Mouse (Mus musculus): ENCODE results near the gene Rdx. TPM values are rescaled to one million over a fixed set of nuclear protein-coding genes. Genes with fewer than 3 reads are reported as not detected.

Rdx gene
- total RNA-seq, 2 experiments from 2014 or later: 43.8 to 46.0 TPM

DNA sequence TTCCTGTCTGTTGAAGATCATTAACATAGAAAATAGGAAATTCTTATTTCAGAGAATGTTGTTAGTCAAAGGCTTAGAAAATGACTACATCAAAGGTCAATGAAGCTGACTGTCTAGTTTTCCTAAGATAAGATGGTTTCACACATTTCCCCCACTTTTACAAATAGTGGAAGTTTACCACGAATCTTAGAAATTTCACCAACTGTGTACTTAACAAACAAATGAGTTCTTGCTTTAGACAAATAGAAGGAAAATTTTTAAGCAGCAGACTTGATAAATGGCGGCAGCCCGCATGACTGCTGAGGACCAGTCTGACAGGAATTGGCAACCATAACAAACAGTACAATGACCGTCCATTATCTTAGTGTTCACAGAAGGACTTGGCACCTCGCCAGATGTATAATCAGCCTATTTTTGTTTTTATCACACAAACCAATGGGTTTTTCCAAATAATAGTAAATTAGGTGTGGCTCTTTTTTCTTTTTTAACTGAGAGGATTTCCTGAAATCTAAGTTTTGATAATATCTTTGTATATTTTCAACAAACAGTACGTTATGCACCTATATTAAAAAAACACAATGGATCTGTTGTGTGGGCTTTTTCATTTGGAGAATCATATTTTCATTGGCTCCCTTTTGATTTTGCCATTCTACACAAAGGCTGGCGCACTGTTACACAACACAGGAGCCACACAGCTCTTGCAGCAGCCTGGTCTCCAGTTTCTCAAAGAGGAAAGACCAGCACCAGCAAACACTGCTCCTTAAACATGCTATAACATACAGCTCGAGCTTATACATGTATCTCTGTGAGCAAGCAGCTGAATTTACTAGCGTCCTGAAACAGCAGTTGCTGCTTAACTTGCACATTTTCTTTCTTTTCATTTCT is 18.2 kb upstream of the Rdx start:
- DNase-seq (ENCODE audit: extremely low spot score in 1 of 2, low spot score in 2 of 2): no peak
- Histone ChIP-seq H3K27ac (no peak overlapping the region; the same call in 1 of the 2 replicates), H3K4me3 (no peak overlapping the region)
- intact Hi-C loops (cut with DNase I): no loop called here
- TF ChIP-seq CTCF (IDR thresholded peaks at IDR 0.05): no peak

DNA sequence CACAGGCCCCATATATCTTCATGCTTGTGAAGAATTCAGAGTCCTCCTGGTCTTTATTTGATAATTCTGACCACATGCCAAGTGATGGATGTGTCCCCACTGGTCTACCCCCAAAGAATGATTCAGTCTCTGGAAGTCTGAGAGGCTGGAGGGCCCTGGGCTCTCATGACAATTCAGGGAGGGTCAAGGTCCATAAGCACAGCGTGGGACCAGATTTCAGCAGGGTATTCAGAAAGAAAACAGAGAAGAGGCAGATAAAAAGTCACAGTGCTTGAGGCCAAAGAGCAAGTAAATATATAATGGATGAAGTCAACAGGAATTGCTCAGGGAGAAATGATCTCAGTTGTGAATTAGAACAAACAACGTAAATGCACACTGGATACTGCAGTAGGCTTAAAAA is 15.5 kb upstream of the Rdx start:
- intact Hi-C loops (cut with DNase I): no loop called here
- no peak for TF ChIP-seq CTCF (IDR thresholded peaks at IDR 0.05)
- DNase-seq (ENCODE audit: extremely low spot score in 1 of 2, low spot score in 2 of 2): no peak
- H3K4me3 ChIP-seq: no peak overlapping the region
- H3K27ac ChIP-seq: no peak overlapping the region

DNA sequence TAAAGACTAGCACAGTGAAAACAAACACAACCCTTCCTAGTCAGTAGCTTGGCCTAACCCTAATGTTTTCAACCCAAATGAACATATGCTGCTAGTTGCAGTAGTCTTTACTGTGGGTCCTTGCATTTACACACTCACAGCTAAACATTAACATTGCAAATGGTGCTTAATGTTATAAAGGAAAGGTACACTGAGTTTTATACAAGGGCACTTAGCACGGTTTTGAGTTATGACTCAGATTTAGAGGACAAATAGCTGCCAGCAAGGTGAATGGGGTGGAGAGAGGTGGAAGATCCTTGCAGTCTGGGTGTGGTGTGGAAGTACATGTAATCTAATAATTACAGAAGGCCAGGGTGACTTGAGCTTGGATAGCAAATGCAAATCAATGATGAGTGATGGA is 9.5 kb upstream of the Rdx start:
- TF ChIP-seq CTCF (IDR thresholded peaks at IDR 0.05): no peak
- intact Hi-C loops (cut with DNase I): no loop called here
- Histone ChIP-seq H3K4me3 (no peak overlapping the region), H3K27ac (no peak overlapping the region)
- no peak for DNase-seq (ENCODE audit: extremely low spot score in 1 of 2, low spot score in 2 of 2)

DNA sequence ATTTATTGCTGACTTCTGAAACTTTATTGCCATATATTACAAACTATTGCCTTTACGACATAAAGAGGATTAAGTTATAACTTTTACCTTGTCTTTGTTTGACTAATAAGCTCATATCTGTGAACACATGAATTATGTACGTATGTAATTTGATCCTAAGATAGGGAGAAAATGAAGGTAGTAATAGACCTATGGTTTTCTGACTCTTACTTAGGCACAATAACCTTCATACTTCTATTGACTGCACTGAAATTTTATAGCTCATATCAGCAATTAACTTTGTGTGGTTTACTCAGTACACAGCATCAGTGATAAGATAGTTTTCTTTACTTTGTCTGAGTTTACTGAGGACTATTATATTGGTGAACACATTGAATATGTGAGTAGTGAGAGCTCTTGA is 5.3 kb upstream of the Rdx start:
- Histone ChIP-seq H3K4me3 (no peak overlapping the region), H3K27ac (no peak overlapping the region)
- TF ChIP-seq CTCF (IDR thresholded peaks at IDR 0.05): no peak
- intact Hi-C loops (cut with DNase I): no loop called here
- DNase-seq (ENCODE audit: extremely low spot score in 1 of 2, low spot score in 2 of 2): no peak

DNA sequence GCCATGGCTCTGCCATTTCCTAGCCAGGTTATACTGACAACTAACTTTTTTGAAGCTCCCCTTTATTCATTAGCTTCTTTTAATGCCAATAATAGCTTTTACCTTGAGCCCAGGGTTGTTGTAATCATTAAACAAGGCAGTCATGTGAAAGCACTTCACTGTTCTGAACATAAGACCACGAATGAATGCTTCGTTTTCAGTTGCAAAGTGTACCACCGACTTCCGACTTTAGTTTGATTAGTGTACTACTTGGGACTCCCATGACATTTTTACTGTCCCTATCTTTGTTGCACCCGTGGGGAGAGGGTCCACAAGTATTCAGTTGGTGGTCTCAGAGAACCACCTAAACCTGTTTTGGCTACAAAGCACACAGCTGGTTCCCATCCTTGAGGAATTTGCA is 287 bp upstream of the Rdx start:
- Histone ChIP-seq H3K4me3 (no peak overlapping the region), H3K27ac (no peak overlapping the region)
- no peak for TF ChIP-seq CTCF (IDR thresholded peaks at IDR 0.05)
- DNase-seq (ENCODE audit: extremely low spot score in 1 of 2, low spot score in 2 of 2): no peak
- intact Hi-C loops (cut with DNase I): loop anchor here (5.0 kb wide), 3 partner anchors 59 to 1621 kb away; partner anchors contain the start of gene Zc3h12c

DNA sequence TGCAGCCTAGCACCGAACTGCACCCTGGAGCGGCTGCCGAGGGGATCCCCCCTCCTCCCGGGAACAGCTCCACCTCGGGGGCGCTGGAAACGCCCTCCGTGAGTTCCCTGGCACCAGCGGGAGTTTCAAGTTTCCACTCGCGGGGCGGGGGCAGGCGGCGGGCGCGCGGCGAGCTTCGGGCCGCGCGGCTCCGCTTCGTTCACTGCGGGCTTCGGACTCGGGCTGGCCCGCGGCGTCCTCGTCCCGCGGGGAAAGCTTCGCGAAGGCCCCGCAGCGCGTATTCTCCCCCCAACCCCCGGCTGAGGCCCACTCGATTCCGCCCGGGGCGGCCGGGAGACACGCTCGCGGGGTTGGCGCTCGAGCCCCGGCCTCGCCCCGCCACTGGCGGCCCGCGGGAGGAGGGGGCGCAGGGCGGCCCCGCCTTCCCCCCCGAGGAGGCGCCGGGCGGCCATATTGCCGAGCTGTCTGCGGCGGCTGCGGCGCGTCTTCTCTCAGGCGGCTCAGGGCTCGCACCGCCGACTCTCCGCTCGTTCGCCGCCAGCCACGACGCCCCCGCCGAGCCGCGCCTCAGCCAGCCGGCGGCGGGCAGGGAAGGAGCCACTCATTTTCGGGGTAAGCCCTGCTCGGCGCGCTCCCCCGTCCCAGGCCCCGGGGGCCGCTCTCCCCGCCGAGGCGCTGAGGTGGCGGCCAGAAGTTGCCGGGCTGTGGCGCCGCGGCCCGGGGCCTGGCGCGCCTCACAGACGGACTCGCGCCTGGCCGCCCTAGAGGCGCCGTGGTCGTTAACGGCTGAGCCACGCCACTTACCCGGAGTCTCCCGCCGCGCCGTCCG is 1.1 kb downstream of the Rdx start:
- intact Hi-C loops (cut with DNase I): loop anchor here (5.0 kb wide), 3 partner anchors 61 to 1619 kb away; partner anchors contain the start of gene Zc3h12c
- peak overlapping the region; percentile 95 for H3K27ac ChIP-seq
- TF ChIP-seq CTCF (IDR thresholded peaks at IDR 0.05): no peak

DNA sequence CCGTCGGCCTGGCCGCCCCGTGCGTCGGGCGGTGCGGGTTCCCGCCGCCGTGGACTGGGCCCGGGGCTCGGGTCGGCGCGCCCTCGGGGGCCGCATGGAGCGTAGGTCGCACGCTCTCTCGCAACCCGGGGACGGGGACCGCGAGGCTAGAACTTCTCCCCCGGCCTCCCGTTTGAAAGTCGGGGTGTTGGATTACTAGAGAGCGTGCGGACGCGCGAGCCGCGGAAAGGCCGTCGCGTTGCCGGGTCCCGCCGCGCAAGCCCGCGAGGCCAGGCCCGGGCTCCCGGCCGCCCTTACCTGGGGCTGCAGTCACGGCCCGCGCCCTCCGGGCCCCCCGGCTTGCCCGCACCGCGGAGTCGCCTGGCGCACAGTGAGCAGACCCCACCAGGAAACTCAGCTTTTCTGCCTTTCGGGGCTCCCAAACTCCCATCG is 1.7 kb downstream of the Rdx start:
- intact Hi-C loops (cut with DNase I): loop anchor here (5.0 kb wide), 3 partner anchors 61 to 1619 kb away; partner anchors contain the start of gene Zc3h12c

More for the DNA sequence above, 1.1 kb downstream of the Rdx start:
- peak overlapping the region; percentile 90 for H3K4me3 ChIP-seq
- peak; percentile 78 to 79 for DNase-seq (ENCODE audit: extremely low spot score in 1 of 2, low spot score in 2 of 2)

DNA sequence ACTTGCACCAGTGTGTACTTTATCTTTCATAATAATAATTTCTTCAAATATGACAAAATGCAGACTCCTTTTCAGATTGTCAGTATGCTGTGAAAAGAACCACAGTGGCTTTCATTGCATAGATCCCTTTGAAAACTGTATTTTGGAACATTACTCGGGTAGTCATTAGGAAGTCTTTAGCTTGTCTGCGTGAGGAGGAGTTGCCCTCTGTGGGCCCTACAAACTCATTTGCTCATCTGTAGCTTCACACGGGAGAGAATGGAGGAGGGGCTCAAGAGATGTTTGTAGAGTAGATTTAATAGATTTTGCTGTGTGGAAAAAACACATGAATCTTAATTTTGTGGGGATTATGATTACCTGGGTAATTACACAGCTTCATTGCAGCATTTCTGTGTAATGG is 2.6 kb downstream of the Rdx start:
- intact Hi-C loops (cut with DNase I): loop anchor here (5.0 kb wide), 3 partner anchors 62 to 1618 kb away; partner anchors contain the start of gene Zc3h12c
- no peak for TF ChIP-seq CTCF (IDR thresholded peaks at IDR 0.05)
- no peak for DNase-seq (ENCODE audit: extremely low spot score in 1 of 2, low spot score in 2 of 2)
- Histone ChIP-seq H3K27ac (no peak overlapping the region), H3K4me3 (peak overlapping the region; percentile 90)

More for the DNA sequence above, 1.7 kb downstream of the Rdx start:
- no peak for TF ChIP-seq CTCF (IDR thresholded peaks at IDR 0.05)
- DNase-seq (ENCODE audit: extremely low spot score in 1 of 2, low spot score in 2 of 2): peak; percentile 31 to 59
- H3K27ac ChIP-seq: peak overlapping the region; percentile 95
- H3K4me3 ChIP-seq: peak overlapping the region; percentile 90

DNA sequence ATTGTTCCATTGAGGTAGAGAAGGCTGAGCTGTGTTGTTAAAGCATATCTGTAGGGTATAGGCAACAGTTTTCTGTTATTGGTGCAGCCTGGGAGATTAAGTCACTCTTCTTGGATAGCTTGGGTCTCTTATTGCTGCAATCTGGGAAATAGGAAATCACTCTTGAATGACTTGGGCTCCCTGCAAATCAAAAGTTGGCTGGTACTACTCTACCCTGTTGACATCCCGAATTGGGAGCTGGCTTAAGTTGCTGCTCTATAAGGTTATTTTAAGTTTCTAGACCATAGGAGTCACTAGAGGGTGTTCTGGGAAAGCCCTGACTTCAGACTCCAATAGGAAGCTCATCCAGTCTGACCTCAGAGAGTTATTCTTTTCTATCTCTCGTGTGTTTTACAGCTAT is 3.4 kb downstream of the Rdx start:
- no peak for TF ChIP-seq CTCF (IDR thresholded peaks at IDR 0.05)
- intact Hi-C loops (cut with DNase I): no loop called here
- H3K4me3 ChIP-seq: no peak overlapping the region
- no peak for DNase-seq (ENCODE audit: extremely low spot score in 1 of 2, low spot score in 2 of 2)
- no peak overlapping the region for H3K27ac ChIP-seq

DNA sequence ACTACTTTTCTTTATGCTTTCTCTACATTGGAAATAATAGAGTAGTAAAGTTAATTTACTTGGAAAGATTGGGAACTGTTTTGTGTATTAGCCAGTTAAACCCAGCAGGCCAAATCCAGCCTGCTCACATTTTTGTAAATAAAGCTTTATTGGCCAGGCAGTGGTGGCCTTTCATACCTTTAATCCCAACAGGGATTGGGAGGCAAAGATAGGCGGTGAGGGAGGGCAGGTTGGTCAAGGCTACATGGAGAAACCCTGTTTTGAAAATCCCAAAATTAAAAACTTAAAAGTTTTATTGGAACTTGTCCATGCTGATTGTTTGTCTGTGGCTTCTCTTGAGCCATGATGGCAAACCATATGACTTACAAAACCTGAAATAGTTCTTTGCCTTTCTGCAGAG is 5.2 kb downstream of the Rdx start:
- intact Hi-C loops (cut with DNase I): no loop called here
- no peak for TF ChIP-seq CTCF (IDR thresholded peaks at IDR 0.05)
- Histone ChIP-seq H3K4me3 (no peak overlapping the region), H3K27ac (no peak overlapping the region)
- no peak for DNase-seq (ENCODE audit: extremely low spot score in 1 of 2, low spot score in 2 of 2)

DNA sequence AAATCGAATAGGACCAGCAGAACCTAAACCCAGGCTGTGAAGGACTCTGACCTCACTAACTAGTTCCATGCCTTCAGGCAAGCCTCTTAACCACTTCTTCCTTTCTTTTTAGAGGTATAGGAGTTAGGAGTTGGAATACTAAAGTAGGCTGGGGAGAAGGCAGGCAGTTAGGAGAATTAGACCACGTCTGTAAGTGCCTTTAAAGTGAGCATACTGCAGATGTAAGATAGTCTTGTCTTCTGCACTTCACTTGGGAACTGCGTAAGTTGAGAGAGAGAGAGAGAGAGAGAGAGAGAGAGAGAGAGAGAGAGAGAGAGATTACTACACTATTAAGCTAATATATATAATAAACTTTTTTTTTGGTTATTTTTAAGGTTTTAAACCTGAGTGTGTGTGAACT is 8.3 kb downstream of the Rdx start:
- intact Hi-C loops (cut with DNase I): no loop called here
- H3K4me3 ChIP-seq: no peak overlapping the region
- no peak for TF ChIP-seq CTCF (IDR thresholded peaks at IDR 0.05)
- H3K27ac ChIP-seq: no peak overlapping the region
- no peak for DNase-seq (ENCODE audit: extremely low spot score in 1 of 2, low spot score in 2 of 2)

DNA sequence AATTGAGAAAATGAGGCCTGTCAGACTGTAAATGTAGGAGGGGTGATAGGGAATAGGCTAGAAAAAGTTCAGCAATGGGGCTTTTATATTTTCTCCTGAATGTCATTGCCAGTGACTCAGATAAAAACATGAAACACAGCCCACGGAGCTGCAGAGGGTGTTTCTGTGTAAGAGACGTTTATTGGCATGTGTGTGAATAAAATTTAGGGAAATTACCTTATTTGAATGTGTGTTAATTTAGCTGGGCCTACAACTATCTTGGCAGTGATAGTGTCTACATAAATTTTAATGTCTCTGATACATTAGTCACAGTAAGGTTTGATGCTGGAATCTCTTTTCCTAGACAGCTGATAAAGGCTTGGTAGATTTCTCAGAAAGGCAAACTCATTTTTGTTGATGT is 12.8 kb downstream of the Rdx start:
- TF ChIP-seq CTCF (IDR thresholded peaks at IDR 0.05): no peak
- no peak for DNase-seq (ENCODE audit: extremely low spot score in 1 of 2, low spot score in 2 of 2)
- Histone ChIP-seq H3K27ac (no peak overlapping the region), H3K4me3 (no peak overlapping the region)
- intact Hi-C loops (cut with DNase I): no loop called here
